Mouse (Mus musculus) left cerebral cortex, postnatal 10 days (tissue): ENCODE data around the gene Cabp2. TPM values are rescaled to one million over a fixed set of nuclear protein-coding genes. Genes with fewer than 3 reads are reported as not detected.
"Not testable (repeated sequence)": the region's sequence is repeated elsewhere in the genome, so short reads cannot be mapped to it uniquely, and the experiment has no call there.

ENCODE experiments used
- DNase-seq, 2 experiments: peaks; one replicate each; pipeline ENCODE4 v3.0.0; 2021 to 2022; ENCODE audit warnings: low spot score in 2 of 2, mixed read lengths in 1 of 2; ENCODE audit errors: extremely low spot score in 1 of 2
- intact Hi-C: fragments of 180-260 bp; cut with DNase I; formaldehyde crosslinking; loops from one replicate; pipeline ENCODE4 v1.15.1; 2025
- total RNA-seq, 2 experiments: library from RNA; stranded (reverse); gene quantifications; 2 replicates each; pipeline ENCODE4 v1.2.3; 2021

Gene Cabp2
- total RNA-seq, 2 experiments from 2014 or later: not detected

DNA sequence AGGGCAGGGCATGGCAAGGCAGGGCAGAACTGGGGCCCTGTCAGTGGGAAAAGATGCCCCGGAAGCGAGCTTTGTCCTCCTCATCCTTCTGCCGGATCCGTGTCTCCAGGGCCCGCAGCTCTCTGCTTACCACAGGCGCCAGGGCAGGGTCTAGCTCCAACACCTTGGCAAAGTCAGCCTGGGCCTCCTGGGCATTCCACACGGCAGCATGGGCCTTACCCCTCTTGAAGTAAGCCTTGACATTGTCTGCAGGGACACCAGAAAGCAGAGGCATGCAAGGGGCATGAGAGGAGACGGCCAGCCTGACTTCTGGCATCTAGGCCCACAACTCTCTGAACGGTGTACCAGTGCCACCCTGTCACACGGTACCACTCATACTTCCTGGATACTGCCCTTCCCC is 33.2 kb downstream of the Cabp2 start:
- intact Hi-C loops: no loop called here
- DNase-seq: no peak

DNA sequence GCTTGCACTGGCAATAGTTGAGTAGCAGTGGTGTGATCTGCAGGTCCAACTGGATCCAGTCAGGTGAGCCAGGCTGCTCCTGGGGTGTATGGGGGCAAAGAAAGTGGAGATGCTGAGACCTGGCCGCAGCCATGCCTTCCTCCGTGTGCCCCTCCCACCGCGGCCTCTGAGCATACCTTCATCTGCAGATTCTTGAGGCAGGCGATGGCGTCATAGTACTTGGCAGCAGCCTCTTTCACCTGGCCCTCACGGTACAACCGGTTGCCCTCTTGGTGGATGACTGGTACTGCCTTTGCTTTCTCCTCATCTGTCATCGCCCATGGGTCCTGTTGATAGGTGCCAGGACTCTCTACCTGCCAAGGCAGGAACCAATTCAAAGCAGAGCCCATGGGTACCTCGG is 33.8 kb downstream of the Cabp2 start:
- intact Hi-C loops: no loop called here
- DNase-seq: no peak

DNA sequence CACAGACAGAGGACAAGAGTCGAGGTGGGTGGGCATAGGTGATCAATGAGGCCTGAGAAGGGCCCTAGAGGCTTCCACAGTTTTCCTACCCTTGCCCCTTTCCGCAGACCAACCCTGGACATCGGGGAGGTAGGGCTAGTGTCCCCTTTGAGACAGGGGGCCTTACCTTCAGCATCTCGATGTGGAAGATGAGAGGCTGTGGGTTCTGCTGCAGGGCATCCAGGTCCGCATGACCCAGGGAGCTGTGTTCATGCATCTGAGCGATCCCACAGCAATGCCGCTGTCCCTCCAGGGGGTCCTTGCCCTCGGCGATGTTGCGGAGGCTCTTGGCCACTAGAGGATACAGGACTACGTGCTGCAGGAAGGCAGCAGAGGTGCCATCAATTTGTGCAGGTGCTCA is 34.4 kb downstream of the Cabp2 start:
- intact Hi-C loops: no loop called here
- no peak for DNase-seq

DNA sequence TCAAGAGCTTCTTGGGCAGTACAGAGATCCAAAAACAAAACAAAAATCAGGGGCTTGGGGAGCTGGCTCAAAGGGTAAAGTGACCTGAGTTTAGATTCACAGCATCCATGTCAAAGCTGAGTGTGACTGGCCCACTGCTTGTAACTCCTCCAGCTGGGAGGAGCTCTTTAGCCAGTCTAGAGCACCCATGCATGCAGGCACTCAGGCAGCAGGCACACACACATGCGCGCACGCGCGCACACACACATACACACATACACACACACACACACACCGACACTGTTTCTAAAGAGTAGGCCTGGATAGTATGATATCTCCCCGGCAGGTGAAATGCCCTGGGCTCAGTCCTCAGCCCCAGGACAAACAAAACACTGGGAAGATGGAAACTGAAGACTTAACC is 35.6 kb downstream of the Cabp2 start:
- no peak for DNase-seq
- intact Hi-C loops: no loop called here

DNA sequence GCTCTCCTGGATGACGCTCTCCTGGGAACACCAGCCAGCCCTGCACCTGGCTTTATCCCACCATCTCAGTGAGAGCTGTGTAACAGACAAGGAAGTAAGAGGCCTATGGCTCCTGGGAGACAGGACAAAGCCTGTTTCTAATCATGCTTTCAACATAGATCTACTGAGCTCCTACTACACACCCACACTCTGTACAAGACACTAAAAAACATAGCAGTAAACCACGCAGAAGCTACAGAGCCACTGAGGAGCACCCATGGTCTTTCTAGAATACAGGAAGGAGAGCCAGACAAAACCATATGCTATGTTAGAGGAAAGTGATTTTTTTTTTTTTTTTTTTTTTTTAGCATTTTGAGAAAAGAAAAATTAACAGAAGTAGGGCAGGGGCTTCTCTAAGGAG is 37.0 kb downstream of the Cabp2 start:
- DNase-seq: no peak
- intact Hi-C loops: no loop called here

DNA sequence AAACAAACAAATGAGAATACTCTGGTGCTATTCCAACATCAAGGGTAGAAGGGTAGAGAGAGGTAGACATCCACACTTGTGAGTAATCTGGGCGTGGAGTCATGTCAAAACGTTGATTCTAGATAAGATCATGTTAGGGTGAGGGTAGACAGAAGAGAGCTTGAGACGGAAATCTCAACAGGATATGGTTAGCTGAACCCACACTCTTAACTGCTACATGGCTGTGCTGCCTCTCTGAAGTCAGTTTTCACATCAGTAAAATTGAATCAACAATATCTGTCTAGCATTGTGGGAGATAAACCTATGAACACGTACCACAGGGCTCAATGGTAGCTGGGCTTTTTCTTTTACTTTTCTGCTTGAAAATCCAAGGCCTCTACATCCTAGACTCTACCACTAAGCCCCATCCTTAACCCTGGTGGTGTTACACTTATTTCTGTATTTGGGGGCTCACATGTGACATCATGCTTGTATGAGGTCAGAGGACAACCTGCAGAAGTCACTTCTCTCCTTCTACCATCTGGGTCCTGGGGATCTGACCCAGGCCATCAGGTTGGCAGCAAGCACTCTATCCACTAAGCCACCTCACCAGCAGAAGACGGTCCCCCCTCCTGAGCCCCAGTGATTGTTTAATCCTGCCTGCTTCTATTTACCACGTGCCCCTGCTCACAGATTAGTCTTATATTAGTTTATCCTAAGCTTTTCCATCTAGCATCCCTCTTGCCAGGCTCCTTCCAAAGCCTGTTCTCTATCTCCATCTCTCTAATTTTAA is 38.5 kb downstream of the Cabp2 start:
- intact Hi-C loops: no loop called here

DNA sequence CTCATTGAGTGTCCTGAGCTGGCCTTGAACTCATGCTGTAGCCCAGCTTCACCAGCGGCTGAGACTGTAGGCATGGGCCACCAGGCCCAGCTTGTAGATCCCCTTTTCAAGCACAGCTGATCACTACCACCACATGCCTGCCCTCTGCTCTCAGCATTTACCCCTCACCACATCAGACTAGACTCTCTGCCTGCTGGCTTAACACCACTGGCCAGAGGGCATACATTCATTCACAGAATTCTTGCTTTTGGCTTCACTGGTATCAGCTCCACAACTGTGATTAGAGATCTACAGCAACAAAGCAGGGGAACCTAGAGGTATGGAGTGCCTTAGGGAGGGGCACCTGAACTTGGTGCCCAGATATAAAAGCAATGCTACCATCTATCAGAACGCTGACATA is 39.1 kb downstream of the Cabp2 start:
- intact Hi-C loops: no loop called here
- no peak for DNase-seq

More for the DNA sequence above, 38.5 kb downstream of the Cabp2 start:
- no peak for DNase-seq

DNA sequence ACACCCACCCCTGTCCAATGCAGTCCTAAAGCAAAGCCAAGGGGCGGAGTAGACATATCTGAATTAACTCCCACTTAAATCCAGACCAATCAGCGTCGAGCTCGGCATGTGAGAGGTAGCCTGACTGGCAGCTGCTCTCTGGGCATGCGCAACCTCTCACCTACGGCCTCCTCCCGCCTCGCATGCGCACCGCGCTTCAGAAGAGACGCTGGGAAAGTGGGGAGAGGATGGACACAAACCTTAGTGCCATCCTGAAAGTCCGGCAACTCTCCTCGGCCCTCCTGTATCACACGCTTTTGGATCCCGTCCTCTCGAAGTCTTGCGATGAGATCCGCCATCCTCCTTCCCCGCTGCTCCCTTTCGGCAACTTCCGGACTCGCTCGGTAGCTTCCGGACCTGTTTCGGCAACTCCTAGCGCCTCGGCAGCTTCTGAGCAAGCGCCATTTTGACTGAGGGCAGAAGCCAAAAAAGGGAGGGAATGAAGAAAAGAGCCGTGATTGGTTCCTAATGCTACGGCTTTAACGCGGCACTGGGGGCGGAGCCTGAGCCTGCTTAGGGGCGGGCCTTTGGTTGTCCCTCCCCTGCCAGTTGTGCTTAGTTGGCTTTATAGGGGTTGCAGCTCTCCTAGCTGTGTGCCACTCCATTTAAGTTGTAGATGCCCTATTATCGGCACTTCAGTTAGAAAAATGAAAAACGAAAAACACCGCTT is 39.9 kb downstream of the Cabp2 start:
- intact Hi-C loops: no loop called here

DNA sequence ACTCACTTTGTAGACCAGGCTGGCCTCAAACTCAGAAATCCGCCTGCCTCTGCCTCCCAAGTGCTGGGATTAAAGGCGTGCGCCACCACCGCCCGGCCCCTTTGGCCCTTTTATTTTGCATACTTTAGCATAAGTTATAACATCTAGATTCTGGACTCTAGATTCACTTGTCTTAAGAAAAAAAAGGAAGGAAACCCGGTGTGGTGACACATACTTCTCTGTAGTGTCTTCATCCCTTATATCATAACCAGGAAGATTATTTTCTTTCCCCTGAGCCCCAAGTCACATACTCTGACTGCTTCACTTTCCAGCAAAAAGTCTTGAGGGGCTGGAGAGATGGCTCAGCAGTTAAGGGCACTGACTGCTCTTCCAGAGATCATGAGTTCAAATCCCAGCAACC is 40.5 kb downstream of the Cabp2 start:
- intact Hi-C loops, DNase-seq: not testable (repeated sequence)

More for the DNA sequence above, 39.9 kb downstream of the Cabp2 start:
- peak; percentile 98 for DNase-seq

DNA sequence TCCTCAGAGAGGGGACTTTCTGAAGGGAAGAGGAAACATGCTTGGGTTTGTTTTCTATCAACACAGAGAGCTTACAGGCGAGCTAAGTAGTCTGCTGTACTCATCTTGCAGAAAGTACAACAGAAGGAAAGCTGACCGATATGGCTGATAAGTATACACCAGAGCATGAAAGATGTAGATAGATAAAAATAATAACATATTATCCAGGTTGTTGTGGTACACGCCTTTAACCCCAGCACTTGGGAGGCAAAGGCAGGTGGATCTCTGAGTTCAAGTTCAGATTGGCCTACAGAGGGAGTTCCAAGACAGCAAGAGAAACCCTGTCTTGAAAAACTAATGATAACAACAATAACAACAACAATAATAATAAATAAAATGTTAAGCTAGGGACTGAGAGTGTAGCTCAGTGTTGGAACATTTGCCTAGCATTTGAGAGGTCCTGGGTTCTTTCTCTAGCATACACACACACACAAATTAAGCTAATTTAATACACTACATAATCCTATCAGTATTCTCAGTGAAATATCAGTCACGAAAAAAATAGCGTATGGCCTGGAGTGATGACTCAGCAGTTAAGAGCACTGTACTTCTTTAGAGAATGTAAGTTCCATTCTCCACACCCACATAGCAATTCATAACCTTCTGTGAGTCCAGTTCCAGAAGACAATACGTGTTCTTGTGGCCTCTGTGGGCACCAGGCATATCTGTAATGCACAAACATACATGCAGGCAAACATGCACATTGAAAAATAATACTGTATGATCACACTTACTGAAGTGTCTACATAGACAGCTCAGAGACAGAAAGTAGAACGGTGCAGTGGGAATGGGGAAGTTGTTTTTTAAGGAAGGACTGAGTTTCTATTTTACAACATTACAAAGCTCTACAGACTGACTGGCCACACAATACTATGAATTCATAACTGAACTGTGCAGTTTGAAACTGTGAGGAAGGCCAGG is 41.3 kb downstream of the Cabp2 start:
- DNase-seq: no peak
- intact Hi-C loops: no loop called here

DNA sequence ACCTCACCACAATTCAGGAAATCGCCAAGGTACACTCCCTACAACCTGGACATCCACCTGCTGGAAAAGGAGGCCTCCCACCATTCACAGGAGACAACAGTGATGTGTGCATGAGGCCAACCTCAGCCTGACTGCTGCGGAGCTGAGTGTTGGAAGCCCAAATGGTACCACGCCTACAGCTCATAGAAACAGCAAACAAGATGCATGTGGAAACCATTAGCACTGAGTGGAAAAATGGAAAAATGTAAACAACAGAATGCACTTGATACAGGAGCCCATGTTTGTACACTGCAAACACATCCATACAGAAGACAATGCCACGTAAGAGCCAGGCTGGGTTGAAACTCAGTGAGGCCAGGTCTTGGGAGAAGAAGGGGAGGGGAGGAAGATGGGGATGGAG is 43.1 kb downstream of the Cabp2 start:
- intact Hi-C loops: no loop called here
- DNase-seq: no peak

DNA sequence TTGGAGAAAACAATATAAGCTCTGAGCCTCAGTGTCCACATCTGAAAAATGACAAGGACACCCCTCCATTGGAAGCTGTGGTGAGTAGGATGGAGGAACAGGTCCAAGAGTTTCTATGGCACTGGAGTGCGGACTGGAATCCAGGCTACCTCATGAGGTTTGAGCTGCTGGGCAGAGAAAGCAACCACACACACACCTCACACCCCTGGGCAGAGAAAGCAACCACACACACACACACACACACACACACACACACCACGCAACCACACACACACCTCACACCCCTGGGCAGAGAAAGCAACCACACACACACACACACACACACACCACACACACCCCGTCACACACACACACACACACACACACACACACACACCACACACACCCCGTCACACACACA is 43.9 kb downstream of the Cabp2 start:
- intact Hi-C loops: loop anchor here (5.0 kb wide), 1 partner anchor 77 kb away; the partner anchor contains the start of gene Rad9a
- not testable (repeated sequence) for DNase-seq

DNA sequence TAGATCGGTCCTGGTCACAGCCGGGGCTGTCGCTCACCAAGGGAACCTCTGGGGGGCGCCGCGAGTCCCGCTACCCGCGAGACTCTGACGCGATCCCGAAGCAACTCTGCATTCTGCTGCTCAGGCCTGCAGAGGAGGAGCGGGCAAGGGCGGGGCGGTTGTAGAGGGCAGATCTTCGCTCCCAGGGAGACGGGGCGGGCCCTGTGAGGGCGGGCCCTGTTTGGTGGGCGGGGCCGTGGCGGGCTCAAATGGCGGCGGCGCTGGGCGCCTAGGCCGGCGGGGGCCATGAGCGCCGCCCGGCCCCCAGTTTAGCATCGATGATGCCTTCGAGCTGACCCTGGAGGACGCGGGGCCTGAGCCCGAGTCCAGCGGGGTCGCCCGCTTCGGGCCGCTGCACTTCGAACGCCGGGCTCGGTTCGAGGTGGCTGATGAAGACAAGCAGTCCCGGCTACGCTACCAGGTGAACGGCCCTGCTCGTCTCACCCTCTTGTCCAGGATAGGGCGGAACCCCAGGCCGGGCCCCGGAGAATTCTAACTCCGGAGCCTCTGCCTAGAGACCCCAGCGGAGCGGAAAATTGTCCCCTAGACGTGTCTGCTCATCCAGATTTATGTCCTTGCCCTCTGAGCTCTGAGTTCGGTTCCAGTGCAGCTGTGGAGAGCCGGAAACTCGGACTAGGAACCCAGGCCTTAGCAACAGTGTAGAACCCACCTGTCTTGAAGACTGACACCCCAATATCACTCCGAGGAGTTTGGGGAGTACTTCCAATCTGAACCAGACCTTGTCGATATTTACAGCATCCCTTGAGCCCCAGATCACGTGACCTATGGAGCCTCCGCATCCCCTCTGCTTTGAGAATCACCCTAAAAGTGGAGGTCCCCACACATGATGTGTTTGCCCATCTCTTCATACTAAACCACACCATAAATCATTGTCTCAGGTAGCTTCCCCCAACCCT is 44.6 kb downstream of the Cabp2 start, which contains the start of gene Aip:
Aip (minus strand) TSS at position 118 of the 956 bp plus-strand sequence.
- DNase-seq: peak; percentile 97 to 100
- intact Hi-C loops: loop anchor here (5.0 kb wide), 1 partner anchor 76 kb away; the partner anchor contains the start of gene Rad9a

DNA sequence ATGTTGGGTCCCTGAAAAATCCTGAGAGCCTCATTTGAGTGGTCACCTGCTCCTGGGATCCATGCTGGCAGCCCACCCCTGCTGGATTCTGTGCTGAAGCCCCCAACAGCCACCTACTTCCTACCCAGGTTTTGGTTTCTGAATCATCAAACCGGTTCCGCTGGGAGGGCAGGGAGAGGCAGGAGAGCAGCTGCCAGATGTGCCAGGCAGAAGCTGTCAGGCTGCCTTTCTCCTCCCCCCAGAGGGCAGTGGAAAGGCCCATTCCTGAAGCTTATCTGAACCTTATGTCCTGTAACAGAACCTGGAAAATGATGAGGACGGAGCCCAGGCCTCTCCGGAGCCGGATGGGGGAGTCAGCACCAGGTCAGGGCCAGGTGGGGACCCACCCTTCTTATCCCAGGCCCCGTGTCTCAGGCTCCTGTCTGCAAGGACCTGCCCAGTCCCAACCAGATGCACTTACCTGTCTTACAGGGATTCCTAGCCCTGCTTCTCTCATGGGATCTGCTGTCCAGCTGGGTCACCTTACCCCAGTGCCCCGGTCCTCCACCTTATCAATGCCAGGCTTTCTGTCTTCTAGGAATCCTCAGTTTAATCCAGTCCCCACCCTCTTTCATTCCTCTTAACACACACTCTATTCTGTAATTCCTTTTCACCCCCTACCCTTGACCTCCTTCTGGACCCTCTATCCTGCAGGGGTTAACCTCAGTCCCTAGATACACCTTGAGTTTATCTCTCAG is 45.5 kb downstream of the Cabp2 start:
- intact Hi-C loops: loop anchor here (5.0 kb wide), 1 partner anchor 75 kb away; the partner anchor contains the start of gene Rad9a
- DNase-seq: no peak

DNA sequence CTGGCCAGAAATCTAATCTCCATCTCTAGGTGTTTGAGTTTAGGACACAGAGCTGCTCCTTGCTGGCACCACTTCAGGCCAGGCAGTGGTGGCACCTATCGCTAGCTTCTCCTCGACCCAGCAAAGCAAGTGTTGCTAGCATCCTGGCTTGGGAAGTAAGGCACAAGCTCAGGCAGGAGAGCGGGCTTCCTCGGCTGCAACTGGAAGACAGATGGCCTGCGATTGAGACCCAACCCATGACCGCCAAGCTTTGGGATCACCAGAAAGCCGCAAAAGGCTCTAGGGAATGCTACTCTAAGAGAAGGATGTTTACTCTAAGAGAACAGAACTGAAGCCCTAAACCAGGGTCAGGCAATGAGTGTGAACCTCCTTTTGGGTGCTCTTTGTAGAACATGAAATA is 48.1 kb downstream of the Cabp2 start:
- intact Hi-C loops: loop anchor here (5.0 kb wide), 1 partner anchor 73 kb away; the partner anchor contains the start of gene Rad9a
- DNase-seq: no peak

DNA sequence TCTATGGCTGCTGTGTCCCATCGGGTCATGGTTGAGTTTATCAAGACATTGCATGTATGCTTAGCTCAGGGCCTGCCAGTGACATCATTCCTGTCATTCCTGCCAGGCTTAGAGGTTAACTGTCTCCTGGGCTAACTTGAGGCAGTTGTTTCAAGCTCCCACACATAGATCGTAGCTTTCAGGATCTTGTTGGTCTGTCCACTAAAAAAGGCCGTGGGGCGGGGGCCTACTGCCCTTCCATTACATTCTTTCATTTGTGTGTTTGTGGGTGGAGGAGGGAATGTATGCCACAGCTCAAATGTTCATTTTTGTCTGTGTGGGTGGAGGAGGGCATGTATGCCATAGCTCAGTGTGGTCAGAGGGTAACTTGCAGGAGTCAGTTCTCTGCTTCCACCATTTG is 48.7 kb downstream of the Cabp2 start:
- intact Hi-C loops: no loop called here
- DNase-seq: no peak

DNA sequence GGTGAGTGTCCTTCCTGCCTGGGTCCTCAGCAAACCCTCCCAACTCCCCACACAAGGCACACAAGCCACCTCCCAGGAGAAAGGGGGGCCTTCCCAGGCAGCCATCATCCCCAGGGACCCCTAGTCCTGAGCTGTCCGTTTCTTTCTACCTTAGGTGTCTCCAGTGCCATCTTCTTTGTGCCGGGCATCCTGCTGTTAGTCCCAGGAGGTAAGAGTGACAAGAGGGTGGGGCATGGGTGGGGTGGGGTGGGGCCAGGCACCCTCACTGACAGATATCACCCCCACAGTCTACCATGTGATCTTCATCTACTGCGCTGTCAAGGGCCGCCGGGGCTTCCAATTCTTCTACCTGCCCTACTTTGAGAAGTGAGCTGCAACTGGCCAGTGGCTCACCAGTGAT is 49.7 kb downstream of the Cabp2 start:
- no peak for DNase-seq
- intact Hi-C loops: no loop called here
